Mouse (Mus musculus) CH12.LX (cell line): ENCODE data around the gene Caln1.

Experiments used
- BHLHE40 ChIP-seq: IDR thresholded peaks from 2 replicates; pipeline ENCODE4 v1.6.1; 2011; ENCODE audit warnings: mild to moderate bottlenecking, low read depth, low read length, improper control_type of control experiment
- CTCF ChIP-seq, 2 experiments: IDR thresholded peaks in 1 of 2; conservative IDR thresholded peaks in 1 of 2; 2 replicates each; pipeline ENCODE4 v1.5.1; 2011 to 2012; ENCODE audit warnings: low read depth in 2 of 2, low read length in 2 of 2, improper control_type of control experiment in 1 of 2, inconsistent platforms in 1 of 2, mild to moderate bottlenecking in 1 of 2, moderate library complexity in 1 of 2
- EP300 ChIP-seq: IDR thresholded peaks from 2 replicates; pipeline ENCODE4 v1.6.1; 2011; ENCODE audit warnings: low read length, improper control_type of control experiment
- GABPA ChIP-seq: IDR thresholded peaks from 2 replicates; pipeline ENCODE4 v1.6.1; 2012; ENCODE audit warnings: low read depth, low read length, improper control_type of control experiment, inconsistent platforms; ENCODE audit not compliant: insufficient replicate concordance
- KAT2A ChIP-seq: IDR thresholded peaks from 2 replicates; pipeline ENCODE4 v1.6.1; 2012; ENCODE audit warnings: low read length, improper control_type of control experiment, inconsistent platforms; ENCODE audit not compliant: insufficient replicate concordance
- MAX ChIP-seq: IDR thresholded peaks from 2 replicates; pipeline ENCODE4 v1.6.1; 2011; ENCODE audit warnings: low read length, improper control_type of control experiment
- MEF2A ChIP-seq: IDR thresholded peaks from 2 replicates; pipeline ENCODE4 v1.6.1; 2014; ENCODE audit warnings: low read depth, mild to moderate bottlenecking, inconsistent platforms, low read length, improper control_type of control experiment, borderline replicate concordance
- MXI1 ChIP-seq: IDR thresholded peaks from 2 replicates; pipeline ENCODE4 v1.6.1; 2011; ENCODE audit warnings: mild to moderate bottlenecking, low read depth, low read length, improper control_type of control experiment
- NELFE ChIP-seq: IDR thresholded peaks from 2 replicates; pipeline ENCODE4 v1.6.1; 2011; ENCODE audit warnings: low read depth, low read length, improper control_type of control experiment
- POLR2A ChIP-seq: IDR thresholded peaks from 2 replicates; pipeline ENCODE4 v1.6.1; 2011; ENCODE audit warnings: low read depth, mild to moderate bottlenecking, improper control_type of control experiment, low read length
- RCOR1 ChIP-seq: conservative IDR thresholded peaks from 2 replicates; pipeline ENCODE4 v1.6.1; 2012; ENCODE audit warnings: low read depth, mild to moderate bottlenecking, inconsistent platforms, low read length, improper control_type of control experiment
- ZC3H11A ChIP-seq: IDR thresholded peaks from 2 replicates; pipeline ENCODE4 v1.6.1; 2012; ENCODE audit warnings: low read depth, mild to moderate bottlenecking, inconsistent platforms, low read length, improper control_type of control experiment

DNA sequence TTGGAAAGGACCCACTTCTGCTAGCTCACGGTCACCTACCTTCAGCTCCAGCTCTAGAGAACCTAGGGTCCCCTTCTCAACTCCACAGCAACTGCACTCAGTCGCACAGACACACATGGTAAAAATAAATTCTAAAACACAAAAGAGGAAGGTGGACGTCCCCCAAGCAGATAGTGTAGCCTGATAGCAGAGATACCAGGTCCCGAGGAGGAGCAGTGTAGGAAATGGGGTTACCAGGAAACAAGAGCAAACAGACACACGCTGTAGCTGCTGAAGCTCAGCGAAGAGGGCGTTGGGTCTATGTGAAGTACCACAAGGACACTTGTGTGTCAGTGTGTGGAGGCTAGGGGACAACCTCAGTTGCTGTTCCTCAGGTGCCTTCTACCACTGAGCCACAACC, 24.3 kb upstream of the Caln1 start:
- TF ChIP-seq POLR2A (no peak), EP300 (no peak), CTCF (conservative IDR thresholded peaks at IDR 0.05 in 1 of 2, IDR thresholded peaks at IDR 0.05 in 1 of 2; ENCODE audit: low read depth in 2 of 2, low read length in 2 of 2) (no peak), MEF2A (no peak), KAT2A (no peak), MAX (no peak), GABPA (no peak), BHLHE40 (no peak), MXI1 (no peak), RCOR1 (no peak), NELFE (no peak), ZC3H11A (no peak)
